Mouse (Mus musculus): ENCODE data around the gene Exo1.

Exo1 gene

GRCm38 (mm10) chr1:175950851-175951250 is 70.5 kb downstream of the Exo1 start:
- no peak for DNase-seq (ENCODE audit: low read depth)

GRCm38 (mm10) chr1:175961786-175962185 is 81.4 kb downstream of the Exo1 start:
- DNase-seq (ENCODE audit: low read depth) = no peak
